Mouse (Mus musculus) ES-Bruce4 (cell line): ENCODE results near the gene Gm9918. TPM values are rescaled to one million over a fixed set of nuclear protein-coding genes. Genes with fewer than 3 reads are reported as not detected.

Experiments
- H3K27ac ChIP-seq: 2 replicates; pipeline ENCODE4 v1.5.1; 2012; ENCODE audit warnings: low read length, inconsistent platforms; ENCODE audit not compliant: insufficient read depth
- H3K27me3 ChIP-seq: 2 replicates; pipeline ENCODE4 v1.6.1; 2012; ENCODE audit warnings: mild to moderate bottlenecking, low read length, inconsistent platforms; ENCODE audit not compliant: control insufficient read depth, poor library complexity, insufficient read depth, severe bottlenecking
- H3K36me3 ChIP-seq: 2 replicates; pipeline ENCODE4 v1.6.1; 2012; ENCODE audit warnings: inconsistent platforms, mild to moderate bottlenecking, low read length, moderate library complexity; ENCODE audit not compliant: control insufficient read depth, poor library complexity, insufficient read depth, severe bottlenecking
- H3K4me1 ChIP-seq: one replicate; pipeline ENCODE4 v1.8.1; 2011; ENCODE audit warnings: low read length; ENCODE audit not compliant: control insufficient read depth, insufficient read depth
- H3K4me3 ChIP-seq: 2 replicates; pipeline ENCODE4 v1.5.1; 2011; ENCODE audit warnings: low read depth, mild to moderate bottlenecking, low read length
- H3K9ac ChIP-seq: 2 replicates; pipeline ENCODE4 v1.6.1; 2012; ENCODE audit warnings: low read depth, mild to moderate bottlenecking, inconsistent platforms; ENCODE audit not compliant: poor library complexity, severe bottlenecking
- H3K9me3 ChIP-seq: replicated peaks from 2 replicates; pipeline ENCODE4 v1.6.1; 2012; ENCODE audit warnings: mild to moderate bottlenecking, low read length, inconsistent platforms; ENCODE audit not compliant: control insufficient read depth, poor library complexity, insufficient read depth, severe bottlenecking
- CTCF ChIP-seq: IDR thresholded peaks from one replicate; pipeline ENCODE4 v1.8.1; 2011; ENCODE audit warnings: low read depth, low read length
- EP300 ChIP-seq: IDR thresholded peaks from 2 replicates; pipeline ENCODE4 v1.6.1; 2011; ENCODE audit warnings: low read depth, low read length; ENCODE audit not compliant: insufficient read depth
- POLR2A ChIP-seq: IDR thresholded peaks from one replicate; pipeline ENCODE4 v1.8.1; 2011; ENCODE audit warnings: low read length; ENCODE audit not compliant: insufficient read depth
- polyA plus RNA-seq: library from polyadenylated mRNA; stranded (reverse); fragments of >200 nt; gene quantifications from 2 replicates; pipeline ENCODE4 v1.2.4, GENCODE M21; 2011; ENCODE audit warnings: low read depth; ENCODE audit not compliant: missing spikeins, insufficient read depth, insufficient read length

The Gm9918 gene
- polyA plus RNA-seq, 1 experiment: 1.1 TPM

GRCm38 (mm10) chr15:102283648-102284047 lies 13.3 kb downstream of the Gm9918 start:
- no peak overlapping the region for H3K9ac ChIP-seq
- H3K27me3 ChIP-seq: no peaks in the 10 kb centered on the region
- H3K4me3 ChIP-seq: no peak overlapping the region
- H3K36me3 ChIP-seq: peaks cover 18% of the 10 kb centered on the region
- TF ChIP-seq CTCF (no peak), POLR2A (no peak), EP300 (no peak)
- no peaks in the 10 kb centered on the region for H3K9me3 ChIP-seq
- no peaks in the 10 kb centered on the region for H3K4me1 ChIP-seq
- no peak overlapping the region for H3K27ac ChIP-seq

- H3K27ac ChIP-seq: no peak overlapping the region
- H3K9me3 ChIP-seq: no peaks in the 10 kb centered on the region
- no peaks in the 10 kb centered on the region for H3K4me1 ChIP-seq
- no peaks in the 10 kb centered on the region; the same call in 1 of the 2 replicates for H3K36me3 ChIP-seq
- H3K4me3 ChIP-seq: no peak overlapping the region
- no peak overlapping the region for H3K9ac ChIP-seq
- TF ChIP-seq EP300: no peak
- TF ChIP-seq POLR2A: no peak
- no peak for TF ChIP-seq CTCF
- H3K27me3 ChIP-seq: no peaks in the 10 kb centered on the region
Observed at GRCm38 (mm10) chr15:102287395-102287794, 17.0 kb downstream of the Gm9918 start.

- no peak for TF ChIP-seq CTCF
- TF ChIP-seq POLR2A: peak; percentile 87
- H3K36me3 ChIP-seq: peaks cover 29% of the 10 kb centered on the region
- no peak within 1 kb of the TSS for H3K27ac ChIP-seq
- peak within 1 kb of the TSS; percentile 79 for H3K4me3 ChIP-seq
- no peaks in the 10 kb centered on the region for H3K27me3 ChIP-seq
- H3K4me1 ChIP-seq: no peaks in the 10 kb centered on the region
- H3K9ac ChIP-seq: peak within 1 kb of the TSS; percentile 70
- H3K9me3 ChIP-seq: no peaks in the 10 kb centered on the region
Observed at GRCm38 (mm10) chr15:102295633-102296367, 25.4 kb downstream of the Gm9918 start, which contains the start of gene Espl1. Gene Espl1 (plus strand): TSS chr15:102296266.

GRCm38 (mm10) chr15:102296368-102297006 lies 26.1 kb downstream of the Gm9918 start:
- peak overlapping the region; percentile 70 for H3K9ac ChIP-seq
- no peak for TF ChIP-seq EP300
- TF ChIP-seq CTCF: no peak
- no peak for TF ChIP-seq POLR2A

GRCm38 (mm10) chr15:102302542-102302941 lies 32.2 kb downstream of the Gm9918 start:
- no peak overlapping the region for H3K27ac ChIP-seq
- H3K36me3 ChIP-seq: peaks cover 69% of the 10 kb centered on the region

More at GRCm38 (mm10) chr15:102296368-102297006, 26.1 kb downstream of the Gm9918 start:
- H3K4me3 ChIP-seq: peak overlapping the region; percentile 79
- no peaks in the 10 kb centered on the region for H3K9me3 ChIP-seq
- no peak overlapping the region for H3K27ac ChIP-seq
- H3K27me3 ChIP-seq: no peaks in the 10 kb centered on the region
- no peaks in the 10 kb centered on the region for H3K4me1 ChIP-seq
- peaks cover 32% of the 10 kb centered on the region for H3K36me3 ChIP-seq

GRCm38 (mm10) chr15:102308717-102309116 lies 38.4 kb downstream of the Gm9918 start:
- TF ChIP-seq EP300: no peak
- no peak for TF ChIP-seq CTCF
- TF ChIP-seq POLR2A: no peak
- H3K4me1 ChIP-seq: no peaks in the 10 kb centered on the region
- H3K4me3 ChIP-seq: no peak overlapping the region
- H3K27me3 ChIP-seq: no peaks in the 10 kb centered on the region
- peaks cover 81% of the 10 kb centered on the region for H3K36me3 ChIP-seq
- no peak overlapping the region for H3K27ac ChIP-seq
- no peak overlapping the region for H3K9ac ChIP-seq
- no peaks in the 10 kb centered on the region for H3K9me3 ChIP-seq

More at GRCm38 (mm10) chr15:102302542-102302941, 32.2 kb downstream of the Gm9918 start:
- no peak overlapping the region for H3K4me3 ChIP-seq
- H3K9ac ChIP-seq: no peak overlapping the region
- no peaks in the 10 kb centered on the region for H3K27me3 ChIP-seq
- H3K9me3 ChIP-seq: no peaks in the 10 kb centered on the region
- TF ChIP-seq POLR2A (no peak), CTCF (no peak), EP300 (no peak)
- H3K4me1 ChIP-seq: no peaks in the 10 kb centered on the region
